Mouse (Mus musculus) embryonic fibroblast, embryonic 13.5 days (primary cell): ENCODE results near the gene Guca1a.

Experiments
- CTCF ChIP-seq: IDR thresholded peaks from 2 replicates; pipeline ENCODE4 v1.5.1; 2011; ENCODE audit warnings: mild to moderate bottlenecking, control low read depth, low read length, moderate library complexity, borderline replicate concordance; ENCODE audit not compliant: insufficient read depth
- POLR2A ChIP-seq: IDR thresholded peaks from 2 replicates; pipeline ENCODE4 v1.6.1; 2011; ENCODE audit warnings: low read depth, mild to moderate bottlenecking, control low read depth, low read length, moderate library complexity

- TF ChIP-seq CTCF (no peak), POLR2A (no peak)
These were observed 26.4 kb downstream of the Guca1a start for GRCm38 (mm10) chr17:47373991-47374390.
